Comparison of ENCODE assay signal across 8 mouse cellular contexts in genomic region chr4:149697506-149698196, GRCm38 (mm10). TPM values are rescaled to one million over a fixed set of nuclear protein-coding genes. Genes with fewer than 3 reads are reported as not detected.
DNase-seq lines count a peak whose midpoint lies in the region; ATAC-seq and TF ChIP-seq lines count a peak whose summit lies in the region.

No protein-coding gene starts in this region.

- peaks cover 61% of the 10 kb centered on the region for H3K27me3 ChIP-seq in hindbrain, embryonic 10.5 days (ENCODE audit: insufficient read depth, poor library complexity, severe bottlenecking)
- no peaks in the 10 kb centered on the region for H3K27me3 ChIP-seq in neural tube, embryonic 14.5 days (ENCODE audit: control insufficient read depth, insufficient read depth, low read length)

- peak overlapping the region; percentile 42; the same call in 1 of the 2 replicates for H3K9ac ChIP-seq in neural tube, embryonic 14.5 days (replicated peaks; ENCODE audit: low read depth, low read length)

- 14% methylated on average over 15 of the region's 15 CpGs for WGBS in hindbrain, embryonic 10.5 days
- WGBS in neural tube, embryonic 14.5 days: 35% methylated on average over 15 of the region's 15 CpGs

- 0 out of 2 replicates have a peak, but pooled peaks have one; percentile 4 for TF ChIP-seq POLR2A in bone marrow macrophage, adult 2 months (IDR thresholded peaks at IDR 0.05; ENCODE audit: borderline replicate concordance, low read depth, low read length)

- H3K4me3 ChIP-seq in bone marrow macrophage, adult 2 months (ENCODE audit: insufficient read depth, low read length): peak overlapping the region; percentile 93
- H3K4me3 ChIP-seq in hindbrain, embryonic 10.5 days: peak overlapping the region; percentile 60
- H3K4me3 ChIP-seq in neural tube, embryonic 14.5 days (ENCODE audit: low read depth, low read length): peak overlapping the region; percentile 33

- DNase-seq in heart, adult 11 months: peak; percentile 97
- no peak for DNase-seq in heart, adult 8-10 months (ENCODE audit: low spot score)
- no peak for DNase-seq in hindbrain, embryonic 10.5 days (ENCODE audit: low spot score)
- DNase-seq in lung, adult 18-20 months: peak; percentile 25 to 35
- DNase-seq in adrenal gland, adult 18-20 months (ENCODE audit: low spot score in 2 of 2): no peak
- no peak for DNase-seq in layer of hippocampus, adult 9-10 months (ENCODE audit: low spot score)

- no peaks in the 10 kb centered on the region for H3K9me3 ChIP-seq in hindbrain, embryonic 10.5 days
- no peaks in the 10 kb centered on the region for H3K9me3 ChIP-seq in neural tube, embryonic 14.5 days (ENCODE audit: control insufficient read depth, low read length)

- H3K27ac ChIP-seq in bone marrow macrophage, adult 2 months (ENCODE audit: insufficient read depth, low read depth, low read length): peak overlapping the region; percentile 86
- peak overlapping the region; percentile 79 for H3K27ac ChIP-seq in hindbrain, embryonic 10.5 days
- H3K27ac ChIP-seq in neural tube, embryonic 14.5 days (ENCODE audit: low read depth, low read length): no peak overlapping the region

- H3K4me1 ChIP-seq in bone marrow macrophage, adult 2 months (ENCODE audit: control insufficient read depth, insufficient read depth, low read length): peaks cover 40% of the 10 kb centered on the region
- peaks cover 40% of the 10 kb centered on the region for H3K4me1 ChIP-seq in hindbrain, embryonic 10.5 days (replicated peaks)
- H3K4me1 ChIP-seq in neural tube, embryonic 14.5 days (ENCODE audit: control insufficient read depth, insufficient read depth, low read length): peaks cover 5% of the 10 kb centered on the region

- no peak for ATAC-seq in neural tube, embryonic 14.5 days (ENCODE audit: low read depth)

- no peak for TF ChIP-seq CTCF in bone marrow macrophage, adult 2 months (IDR thresholded peaks at IDR 0.05; ENCODE audit: low read depth, low read length)

- H3K4me2 ChIP-seq in neural tube, embryonic 14.5 days (ENCODE audit: low read depth, low read length): peak overlapping the region; percentile 81

- H3K36me3 ChIP-seq in hindbrain, embryonic 10.5 days: no peaks in the 10 kb centered on the region
- H3K36me3 ChIP-seq in neural tube, embryonic 14.5 days (ENCODE audit: control insufficient read depth, insufficient read depth, low read length): no peaks in the 10 kb centered on the region

RNA-seq across cellular contexts. Expression of gene Pik3cd, which starts 4.7 kb away (rescaled TPM):
- 1 to 10 TPM; 4.7 to 5.8 (median 5.1) TPM for total RNA-seq in heart, adult 8-10 months (2022)
- polyA plus RNA-seq in bone marrow macrophage, adult 2 months (2012; ENCODE audit: insufficient read depth, insufficient read length, missing spikeins): 91.4 and 100 TPM in 2 replicates
- polyA plus RNA-seq in hindbrain, embryonic 10.5 days (2016; fragmentation: Nextera tagmentation; extraction: Ambion mirVana): 10.4 and 17.2 TPM in 2 replicates
- 16.5 and 19.7 TPM in 2 replicates for polyA plus RNA-seq in neural tube, embryonic 14.5 days (2014; fragmentation: Nextera tagmentation; extraction: Ambion mirVana)
- total RNA-seq in adrenal gland, adult 18-20 months (2021): 1 to 10 TPM; 3.8 to 6.5 TPM

RNA-seq across cellular contexts. Expression of gene Tmem201, which starts 40.2 kb away (rescaled TPM):
- 10 to 100 TPM; 92.2 to 93.9 (median 93.1) TPM for total RNA-seq in heart, adult 8-10 months (2022)
- polyA plus RNA-seq in bone marrow macrophage, adult 2 months (2012; ENCODE audit: insufficient read depth, insufficient read length, missing spikeins): 1.9 and 3.6 TPM in 2 replicates
- 40.8 and 44.4 TPM in 2 replicates for polyA plus RNA-seq in hindbrain, embryonic 10.5 days (2016; fragmentation: Nextera tagmentation; extraction: Ambion mirVana)
- 32.2 and 35.1 TPM in 2 replicates for polyA plus RNA-seq in neural tube, embryonic 14.5 days (2014; fragmentation: Nextera tagmentation; extraction: Ambion mirVana)
- 10 to 100 TPM; 27.8 to 29.0 TPM for total RNA-seq in adrenal gland, adult 18-20 months (2021)

Comparison
In these comparisons a context has a peak if more than half of its experiments do, and no peak if none do; other contexts are left out.
1. DNase-seq: peak in heart, adult 11 months (single experiment) and lung, adult 18-20 months (2 of 2); none in heart, adult 8-10 months (single experiment), hindbrain, embryonic 10.5 days (single experiment), adrenal gland, adult 18-20 months (0 of 2) and layer of hippocampus, adult 9-10 months (single experiment).
2. H3K4me3 ChIP-seq: peak in every context shown above with its lines; median percentile 93 in bone marrow macrophage, adult 2 months; 60 in hindbrain, embryonic 10.5 days; 33 in neural tube, embryonic 14.5 days.